Mouse (Mus musculus) forebrain, postnatal 0 days (tissue): ENCODE data around the gene Ralgps1. TPM values are rescaled to one million over a fixed set of nuclear protein-coding genes. Genes with fewer than 3 reads are reported as not detected.
A peak's percentile ranks its signal among the peaks of the same experiment; 100 is the strongest.

Experiments
- ATAC-seq: fragments of 200-750 bp; cut with Nextera tagmentation; 2 replicates; pipeline ENCODE4 v1.8.0; 2017; ENCODE audit warnings: mild to moderate bottlenecking, moderate library complexity
- DNase-seq: peaks from one replicate; pipeline ENCODE4 v3.0.0-alpha.2; 2015
- H3K27ac ChIP-seq: fragments of 300-500 bp; sonication (generic); 2 replicates; pipeline ENCODE4 v1.5.1; 2014; ENCODE audit warnings: low read depth, mild to moderate bottlenecking, antibody characterized with exemption, low read length, moderate library complexity, mixed read lengths
- H3K27me3 ChIP-seq: fragments of 300-500 bp; sonication (generic); 2 replicates; pipeline ENCODE4 v1.6.1; 2014; ENCODE audit warnings: mild to moderate bottlenecking, low read length, mixed read lengths; ENCODE audit not compliant: insufficient read depth
- H3K36me3 ChIP-seq: fragments of 300-500 bp; sonication (generic); 2 replicates; pipeline ENCODE4 v1.6.1; 2014; ENCODE audit warnings: mild to moderate bottlenecking, moderate library complexity; ENCODE audit not compliant: insufficient read depth
- H3K4me1 ChIP-seq: fragments of 300-500 bp; sonication (generic); 2 replicates; pipeline ENCODE4 v1.6.1; 2014; ENCODE audit warnings: antibody characterized with exemption; ENCODE audit not compliant: insufficient read depth
- H3K4me2 ChIP-seq: fragments of 300-500 bp; sonication (generic); 2 replicates; pipeline ENCODE4 v1.6.1; 2014; ENCODE audit warnings: low read depth, mild to moderate bottlenecking, moderate library complexity
- H3K4me3 ChIP-seq: fragments of 300-500 bp; sonication (generic); 2 replicates; pipeline ENCODE4 v1.5.1; 2014; ENCODE audit warnings: low read depth, low read length, mixed read lengths
- H3K9ac ChIP-seq: fragments of 300-500 bp; sonication (generic); 2 replicates; pipeline ENCODE4 v1.6.1; 2014; ENCODE audit warnings: mild to moderate bottlenecking
- H3K9me3 ChIP-seq: fragments of 300-500 bp; sonication (generic); 2 replicates; pipeline ENCODE4 v1.6.1; 2016; ENCODE audit warnings: low read length
- CTCF ChIP-seq: sonication (generic); IDR thresholded peaks from 2 replicates; pipeline ENCODE4 v1.5.1; 2016; ENCODE audit warnings: antibody characterized with exemption, control low read depth, low read depth
- WGBS: fragments of 180-500 bp; shearing (Covaris S2); extraction: QIAGEN DNeasy Blood & Tissue Kit; methylation state at CpG from one replicate; pipeline ENCODE4 v1.1.7; 2014; 5-methylcytosine and 5-hydroxymethylcytosine counted together
- polyA plus RNA-seq: library from polyadenylated mRNA; unstranded; fragments of >200 nt; fragmentation: Nextera tagmentation; extraction: Ambion mirVana; gene quantifications from 2 replicates; pipeline ENCODE4 v1.2.1, GENCODE M21; 2015
- total RNA-seq: library from RNA; depleted of rRNA; stranded (reverse); fragments of >200 nt; gene quantifications from 2 replicates; pipeline ENCODE4 v1.2.3, GENCODE M21; 2014

Ralgps1 gene
- total and polyA plus RNA-seq, 2 experiments from 2014 or later: 24.6 to 66.9 TPM

DNA sequence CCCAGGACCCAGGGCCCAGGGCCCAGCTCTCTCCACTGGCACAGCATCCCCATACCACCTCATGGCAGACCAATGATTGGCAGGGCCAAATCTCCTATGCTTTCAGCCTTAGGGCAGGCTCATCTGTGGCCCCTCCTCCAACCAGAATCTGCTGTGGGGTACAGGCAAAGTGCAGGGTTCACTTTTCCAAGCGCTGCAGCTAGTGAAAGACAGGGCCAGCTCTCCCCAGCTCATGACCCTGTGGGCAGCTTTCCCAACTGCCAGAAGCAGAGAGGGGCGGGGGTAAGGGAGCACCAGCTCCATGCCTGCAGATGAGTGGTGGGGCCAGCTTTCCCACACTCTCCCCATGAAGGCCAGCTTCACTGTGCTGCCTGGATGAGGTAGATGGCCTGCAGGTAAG, 160.4 kb downstream of the Ralgps1 start:
- ATAC-seq (no peak), DNase-seq (no peak)
- Histone ChIP-seq H3K36me3 (no peaks in the 10 kb centered on the region), H3K27me3 (no peaks in the 10 kb centered on the region), H3K9ac (no peak overlapping the region), H3K27ac (no peak overlapping the region), H3K9me3 (no peaks in the 10 kb centered on the region), H3K4me3 (no peak overlapping the region), H3K4me1 (no peaks in the 10 kb centered on the region; the same call in 1 of the 2 replicates), H3K4me2 (no peak overlapping the region)
- WGBS: 67% methylated on average over 2 of the region's 2 CpGs
- TF ChIP-seq CTCF: no peak

DNA sequence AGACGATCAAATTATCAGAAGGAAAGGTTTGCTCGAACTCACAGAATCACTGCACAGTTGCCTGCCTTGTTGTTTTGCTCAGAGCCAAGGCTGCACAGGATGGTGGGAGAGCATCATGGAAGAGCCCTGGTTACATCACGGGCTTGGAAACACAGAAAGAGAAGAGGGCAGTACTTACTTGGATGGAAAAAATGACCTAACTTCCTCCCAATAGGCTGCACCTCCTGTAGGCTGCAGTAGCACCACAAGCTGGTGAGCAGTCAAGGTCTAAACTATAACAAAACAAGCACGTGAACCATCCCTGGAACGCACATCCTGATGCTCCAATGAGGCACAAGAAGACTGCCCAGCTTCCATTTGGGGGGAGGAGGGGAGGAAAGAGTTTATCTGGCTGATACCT, 163.2 kb downstream of the Ralgps1 start:
- 91% methylated on average over 5 of the region's 5 CpGs for WGBS
- ATAC-seq: no peak

DNA sequence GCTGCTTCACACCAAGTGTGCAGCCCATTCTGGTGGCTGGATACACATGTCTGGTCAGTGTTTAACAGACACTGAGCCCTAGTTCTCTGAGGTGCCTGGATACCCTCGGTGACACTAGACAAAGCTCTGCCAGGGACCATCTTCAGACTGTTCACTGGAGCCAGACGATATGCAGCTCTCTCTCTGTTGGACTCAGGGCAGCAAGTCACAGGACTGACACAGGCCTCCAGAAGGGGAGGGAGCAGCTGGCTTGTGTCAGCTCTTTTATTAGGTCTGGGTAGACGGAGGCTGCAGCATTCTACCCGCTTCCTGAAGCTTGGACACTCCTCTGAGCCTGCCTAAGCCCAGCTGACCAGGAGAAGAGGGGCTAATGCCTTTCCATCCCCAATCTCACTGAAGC, 164.2 kb downstream of the Ralgps1 start:
- H3K4me1 ChIP-seq: 0 out of 2 replicates have a peak, but pooled peaks cover 4% of the 10 kb centered on the region
- H3K4me3 ChIP-seq: no peak overlapping the region
- H3K4me2 ChIP-seq: no peak overlapping the region
- no peak for DNase-seq
- TF ChIP-seq CTCF: no peak
- ATAC-seq: no peak
- no peaks in the 10 kb centered on the region for H3K27me3 ChIP-seq
- no peaks in the 10 kb centered on the region for H3K9me3 ChIP-seq
- WGBS: 45% methylated on average over 4 of the region's 4 CpGs
- no peak overlapping the region for H3K9ac ChIP-seq
- H3K36me3 ChIP-seq: no peaks in the 10 kb centered on the region
- no peak overlapping the region for H3K27ac ChIP-seq

More for the DNA sequence above, 163.2 kb downstream of the Ralgps1 start:
- no peak overlapping the region for H3K4me3 ChIP-seq
- no peak overlapping the region for H3K4me2 ChIP-seq
- 0 out of 2 replicates have a peak, but pooled peaks cover 3% of the 10 kb centered on the region for H3K4me1 ChIP-seq
- H3K27me3 ChIP-seq: no peaks in the 10 kb centered on the region
- H3K27ac ChIP-seq: no peak overlapping the region
- no peak overlapping the region for H3K9ac ChIP-seq
- no peak for DNase-seq
- H3K9me3 ChIP-seq: no peaks in the 10 kb centered on the region
- H3K36me3 ChIP-seq: no peaks in the 10 kb centered on the region
- TF ChIP-seq CTCF: no peak

DNA sequence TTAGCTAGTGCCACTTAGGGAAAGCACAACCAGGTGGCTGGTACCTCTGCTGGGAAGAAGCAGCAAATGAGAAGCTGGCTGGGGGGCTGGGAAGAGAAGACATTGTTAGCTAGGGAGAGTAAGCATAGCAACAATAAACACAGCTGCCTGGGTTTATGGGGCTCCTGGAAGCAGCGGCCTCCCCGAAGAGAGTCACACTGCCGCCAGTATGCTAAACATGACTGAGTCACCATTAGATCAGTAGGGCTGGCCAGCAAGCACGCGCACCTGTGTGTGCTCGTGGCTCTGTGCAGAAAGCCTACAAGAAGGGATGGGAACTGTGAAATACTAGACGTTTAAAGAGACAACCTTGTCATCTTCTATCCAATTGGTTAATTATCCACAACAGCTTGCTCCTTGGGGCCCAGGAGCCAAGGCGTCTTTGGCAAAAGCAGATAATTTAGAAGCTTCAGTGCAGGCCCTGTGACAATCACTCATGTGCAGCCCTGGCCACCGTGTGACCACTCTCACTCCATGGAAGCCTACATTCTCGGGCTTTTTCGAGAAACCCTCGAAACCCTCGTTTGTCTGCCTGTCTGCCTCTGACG, 165.3 kb downstream of the Ralgps1 start:
- no peaks in the 10 kb centered on the region for H3K36me3 ChIP-seq
- DNase-seq: no peak
- H3K4me3 ChIP-seq: no peak overlapping the region
- no peak for TF ChIP-seq CTCF
- H3K9me3 ChIP-seq: no peaks in the 10 kb centered on the region
- ATAC-seq: peak; percentile 49; the same call in 1 of the 2 replicates
- H3K9ac ChIP-seq: no peak overlapping the region
- no peak overlapping the region for H3K4me2 ChIP-seq
- H3K27me3 ChIP-seq: no peaks in the 10 kb centered on the region
- 0 out of 2 replicates have a peak overlapping the region, but pooled peaks have one; percentile 10 for H3K27ac ChIP-seq
- H3K4me1 ChIP-seq: 0 out of 2 replicates have a peak, but pooled peaks cover 4% of the 10 kb centered on the region
- WGBS: 43% methylated on average over 14 of the region's 14 CpGs

DNA sequence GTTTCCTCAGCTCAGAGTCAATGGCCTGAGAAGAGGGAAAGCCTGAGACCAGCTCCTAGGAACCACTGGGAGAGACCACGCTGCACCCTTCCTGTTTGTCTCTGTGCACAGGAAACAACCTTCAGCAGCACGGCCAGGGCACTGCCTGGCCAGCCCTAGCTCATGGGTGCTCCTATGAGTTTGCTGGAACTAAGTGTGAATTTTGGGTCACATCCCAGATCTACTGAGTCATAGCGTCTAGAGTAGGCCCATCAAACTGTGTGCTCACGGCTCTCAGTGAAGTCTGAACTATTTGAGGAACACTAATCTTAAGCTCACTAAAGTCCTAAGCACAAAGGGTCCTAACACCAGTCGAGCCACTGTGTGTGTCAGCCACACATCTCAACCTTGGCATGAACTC, 166.3 kb downstream of the Ralgps1 start:
- H3K27me3 ChIP-seq: no peaks in the 10 kb centered on the region
- ATAC-seq (no peak), DNase-seq (no peak)
- H3K36me3 ChIP-seq: no peaks in the 10 kb centered on the region
- H3K4me2 ChIP-seq: no peak overlapping the region
- no peak overlapping the region for H3K27ac ChIP-seq
- 0 out of 2 replicates have a peak, but pooled peaks cover 4% of the 10 kb centered on the region for H3K4me1 ChIP-seq
- TF ChIP-seq CTCF: no peak
- no peak overlapping the region for H3K4me3 ChIP-seq
- no peak overlapping the region for H3K9ac ChIP-seq
- 75% methylated on average over 5 of the region's 5 CpGs for WGBS
- no peaks in the 10 kb centered on the region for H3K9me3 ChIP-seq

DNA sequence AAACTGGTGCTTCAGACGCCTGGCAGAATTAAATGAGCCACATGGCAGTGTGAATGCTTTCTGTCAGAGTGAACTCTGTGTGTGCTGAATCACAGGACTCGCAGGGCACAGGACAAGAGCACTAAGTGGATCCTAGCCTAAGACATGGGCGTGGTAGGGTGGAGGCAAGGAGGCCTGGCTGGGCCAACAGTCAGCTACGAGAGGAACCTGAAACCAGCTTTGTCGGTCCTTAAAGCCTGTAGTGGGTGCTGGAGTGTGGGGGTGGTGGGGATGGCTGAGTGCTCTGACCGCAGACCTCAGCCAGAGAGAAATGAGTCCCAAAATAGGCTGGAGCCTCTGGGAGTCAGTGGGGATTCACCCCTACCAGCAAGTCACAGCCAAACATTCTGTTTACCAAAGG, 168.0 kb downstream of the Ralgps1 start:
- H3K36me3 ChIP-seq: no peaks in the 10 kb centered on the region
- H3K9me3 ChIP-seq: no peaks in the 10 kb centered on the region
- no peak overlapping the region for H3K4me2 ChIP-seq
- no peak for TF ChIP-seq CTCF
- no peak overlapping the region for H3K4me3 ChIP-seq
- H3K27me3 ChIP-seq: no peaks in the 10 kb centered on the region
- H3K4me1 ChIP-seq: 0 out of 2 replicates have a peak, but pooled peaks cover 4% of the 10 kb centered on the region
- ATAC-seq: peak; percentile 49; the same call in 1 of the 2 replicates
- no peak for DNase-seq
- H3K9ac ChIP-seq: no peak overlapping the region
- no peak overlapping the region for H3K27ac ChIP-seq
- WGBS: 45% methylated on average over 6 of the region's 6 CpGs

DNA sequence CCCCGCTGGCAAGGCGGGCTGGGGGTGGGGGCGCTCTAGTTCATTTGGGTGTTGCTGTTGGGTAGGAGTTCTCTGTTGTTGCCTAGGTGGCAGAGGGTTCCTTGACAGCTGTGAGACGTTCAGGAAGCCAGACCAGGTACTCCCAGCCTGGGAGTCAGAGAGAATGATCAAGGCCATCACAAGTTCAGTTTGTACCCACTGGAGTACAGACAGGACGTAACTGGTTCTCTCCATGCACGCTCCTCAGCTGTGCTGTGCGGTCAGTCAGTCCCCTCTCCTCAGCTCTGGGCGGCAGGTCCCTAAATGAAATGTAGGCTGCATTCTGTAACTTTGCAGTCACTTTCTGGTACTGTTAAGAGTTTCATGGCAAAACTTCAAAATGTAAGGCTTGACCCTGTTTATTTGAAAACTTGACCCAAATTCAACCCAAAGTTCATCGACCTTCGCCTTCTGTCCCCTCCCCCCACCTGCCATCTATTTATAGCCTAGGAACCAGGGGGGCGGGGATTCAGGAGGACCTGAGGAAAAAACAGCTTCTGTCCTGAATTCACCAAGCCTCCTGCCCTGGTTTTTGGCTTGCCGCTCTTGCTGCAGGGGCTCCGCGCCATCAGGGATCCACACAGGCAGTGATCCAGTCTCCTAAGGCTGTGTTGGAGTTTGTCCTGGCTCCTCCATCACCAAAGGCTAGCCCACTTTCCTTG, 170.8 kb downstream of the Ralgps1 start:
- H3K36me3 ChIP-seq: no peaks in the 10 kb centered on the region
- H3K27ac ChIP-seq: no peak overlapping the region
- H3K9ac ChIP-seq: no peak overlapping the region
- WGBS: 79% methylated on average over 14 of the region's 14 CpGs
- H3K4me3 ChIP-seq: no peak overlapping the region
- H3K27me3 ChIP-seq: no peaks in the 10 kb centered on the region
- H3K4me1 ChIP-seq: 0 out of 2 replicates have a peak, but pooled peaks cover 4% of the 10 kb centered on the region
- ATAC-seq: no peak
- no peak for DNase-seq
- no peaks in the 10 kb centered on the region for H3K9me3 ChIP-seq
- no peak for TF ChIP-seq CTCF
- no peak overlapping the region for H3K4me2 ChIP-seq
